Mouse (Mus musculus): ENCODE results near the gene Btn2a2.

The Btn2a2 gene

GRCm38 (mm10) chr13:23521703-23522102 lies 33.0 kb upstream of the Btn2a2 start:
- peak; percentile 79 to 85 for DNase-seq

DNA sequence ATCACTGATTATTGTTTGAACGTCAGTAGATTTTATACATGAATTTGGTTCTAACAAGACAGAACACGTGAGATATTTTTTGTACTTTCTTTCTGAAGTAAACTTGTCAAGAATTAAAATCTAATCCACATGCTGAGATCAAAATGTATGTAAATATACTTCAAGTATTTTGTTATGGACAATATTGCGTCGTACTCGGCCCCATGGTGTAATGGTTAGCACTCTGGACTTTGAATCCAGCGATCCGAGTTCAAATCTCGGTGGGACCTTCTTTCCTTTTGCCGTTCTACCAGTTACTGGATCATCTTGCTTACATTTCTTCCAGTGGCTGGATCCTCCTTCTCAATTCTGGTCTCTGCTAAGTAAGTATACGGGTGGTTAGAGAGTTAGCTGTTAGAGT lies 30.8 kb upstream of the Btn2a2 start:
- peak; percentile 74 to 81 for DNase-seq

DNA sequence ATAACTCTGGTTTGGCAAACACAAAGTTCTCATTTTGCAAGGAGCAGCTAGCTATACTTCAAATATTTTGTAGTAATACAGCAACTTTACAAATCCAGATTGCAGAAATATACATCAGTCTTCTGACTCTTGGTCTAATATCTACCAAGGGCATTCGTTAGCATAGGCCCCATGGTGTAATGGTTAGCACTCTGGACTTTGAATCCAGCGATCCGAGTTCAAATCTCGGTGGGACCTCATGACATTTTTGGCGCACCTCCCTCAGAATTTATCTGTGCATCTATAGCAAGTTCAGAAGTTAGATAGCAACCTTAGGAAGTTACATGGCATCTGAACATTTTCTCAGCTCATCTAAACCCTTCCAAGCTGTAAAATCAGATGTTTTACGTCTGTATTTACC lies 30.2 kb upstream of the Btn2a2 start:
- DNase-seq: peak; percentile 57 to 83

DNA sequence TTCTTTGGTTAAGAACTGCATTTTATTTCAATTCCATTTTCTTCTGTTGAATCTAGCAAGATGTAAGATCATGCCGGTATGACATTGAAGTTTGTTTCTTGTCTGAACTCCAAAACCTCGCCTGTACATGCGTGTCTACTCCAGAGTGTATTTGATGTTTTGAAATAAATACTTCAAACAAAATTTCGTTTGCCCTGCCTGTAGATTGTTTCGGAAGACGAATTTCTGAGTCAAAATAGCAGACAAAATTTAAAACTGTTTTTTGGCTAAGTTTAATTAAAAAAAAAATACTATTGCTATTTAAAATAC lies 29.6 kb upstream of the Btn2a2 start:
- DNase-seq: no peak

DNA sequence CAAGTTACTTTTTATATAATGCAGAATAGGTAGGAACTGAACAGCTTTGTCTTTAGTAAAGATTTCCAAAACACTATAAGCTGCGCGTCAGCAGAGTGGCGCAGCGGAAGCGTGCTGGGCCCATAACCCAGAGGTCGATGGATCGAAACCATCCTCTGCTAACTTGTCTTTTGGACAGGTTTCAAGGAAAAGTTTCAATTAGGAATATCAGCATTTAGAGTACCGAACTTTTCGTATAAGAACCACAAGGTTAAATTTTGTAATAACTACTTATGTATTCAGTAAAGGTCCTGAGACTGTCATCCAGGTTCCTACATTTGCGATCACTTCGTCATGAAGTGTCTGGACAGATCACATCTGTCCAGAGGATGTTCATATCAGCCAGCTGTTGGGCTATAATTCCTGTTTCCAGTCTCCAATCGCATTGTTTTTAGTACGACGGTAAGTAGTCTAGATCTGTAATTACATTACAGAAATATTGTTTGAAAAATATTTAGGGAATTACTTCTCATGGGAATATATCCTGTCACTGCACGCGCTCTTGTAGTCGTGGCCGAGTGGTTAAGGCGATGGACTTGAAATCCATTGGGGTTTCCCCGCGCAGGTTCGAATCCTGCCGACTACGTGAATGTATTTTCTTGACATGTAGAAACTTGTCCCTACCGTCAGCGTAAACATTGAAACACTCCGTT lies 29.1 kb upstream of the Btn2a2 start:
- peak; percentile 89 to 93 for DNase-seq

- peak; percentile 80 to 91 for DNase-seq
Observed at GRCm38 (mm10) chr13:23516822-23517602, 28.4 kb upstream of the Btn2a2 start.

DNA sequence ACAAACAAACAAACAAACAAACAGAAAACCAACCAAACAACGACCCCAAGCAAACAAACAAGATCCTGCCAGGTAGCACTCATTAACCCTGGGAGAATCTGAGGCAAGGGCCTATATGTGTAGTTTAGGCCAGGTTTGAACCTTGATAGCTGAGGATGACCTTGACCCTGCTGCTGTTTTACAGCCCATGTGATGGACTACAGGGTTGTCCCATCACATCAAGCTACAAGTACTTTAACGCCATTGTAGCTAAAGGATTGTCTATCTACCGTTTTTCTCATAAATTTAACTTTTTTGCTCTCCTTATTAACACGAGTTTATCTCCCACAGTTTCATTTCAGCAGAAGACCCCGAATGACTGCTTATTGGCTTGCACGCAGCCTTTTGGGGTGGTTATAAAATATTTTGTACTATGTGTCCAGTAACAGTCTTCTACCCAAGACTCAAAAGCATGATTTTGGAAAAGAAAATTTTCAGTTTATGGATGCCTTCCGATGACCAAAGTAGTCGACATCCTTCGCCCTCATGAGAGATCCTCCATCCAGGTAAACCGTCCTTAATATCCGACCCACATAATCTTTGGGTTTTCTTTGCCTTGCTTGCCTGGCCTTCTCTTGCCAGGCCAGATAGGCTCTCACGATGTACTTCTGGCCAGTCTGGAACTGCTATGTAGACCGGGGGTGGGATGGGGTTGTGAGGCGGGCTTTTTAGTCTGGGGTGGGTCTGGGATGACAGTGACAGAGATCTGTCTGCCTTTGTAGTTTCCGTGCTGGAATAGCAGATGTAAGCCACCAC lies 27.4 kb upstream of the Btn2a2 start:
- no peak for DNase-seq

DNA sequence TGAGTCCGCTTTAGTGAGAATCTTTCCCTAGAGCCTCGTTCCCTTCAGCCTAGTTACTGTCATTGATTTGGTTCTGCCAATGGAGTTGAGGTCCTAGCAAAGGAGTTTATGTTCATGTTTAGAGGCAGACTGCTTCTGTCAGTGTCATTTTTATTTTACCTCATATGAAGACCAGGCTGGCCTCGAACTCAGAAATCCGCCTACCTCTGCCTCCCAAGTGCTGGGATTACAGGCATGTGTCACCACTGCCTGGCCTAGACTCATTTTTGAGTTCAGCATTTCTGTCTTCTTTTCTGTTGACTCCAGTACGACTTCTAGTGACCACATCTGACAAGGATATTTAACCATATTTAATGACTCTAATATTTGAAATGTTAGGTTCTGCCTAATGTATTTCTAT lies 26.6 kb upstream of the Btn2a2 start:
- no peak for DNase-seq

- no peak for DNase-seq
Observed at GRCm38 (mm10) chr13:23513517-23513916, 24.9 kb upstream of the Btn2a2 start.

DNA sequence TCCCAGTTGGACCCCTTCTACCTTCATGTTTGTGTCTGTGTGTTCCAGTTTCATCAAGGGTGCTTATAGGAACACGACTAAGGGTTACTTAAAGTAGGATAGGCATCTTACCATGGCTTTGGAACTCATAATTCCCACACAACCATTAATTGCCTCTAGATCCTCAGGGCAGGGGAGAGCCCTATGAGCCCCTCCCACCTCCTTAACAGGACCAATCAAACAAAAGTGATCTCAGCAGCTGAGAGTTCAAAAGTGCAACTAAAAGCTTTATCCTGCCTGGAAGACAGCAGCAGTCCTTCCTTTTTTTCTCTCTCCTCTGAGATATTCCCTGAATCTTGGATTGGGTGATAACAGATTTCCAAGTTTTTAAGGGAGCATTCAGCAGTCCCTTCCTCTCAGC lies 21.5 kb upstream of the Btn2a2 start:
- DNase-seq: no peak

DNA sequence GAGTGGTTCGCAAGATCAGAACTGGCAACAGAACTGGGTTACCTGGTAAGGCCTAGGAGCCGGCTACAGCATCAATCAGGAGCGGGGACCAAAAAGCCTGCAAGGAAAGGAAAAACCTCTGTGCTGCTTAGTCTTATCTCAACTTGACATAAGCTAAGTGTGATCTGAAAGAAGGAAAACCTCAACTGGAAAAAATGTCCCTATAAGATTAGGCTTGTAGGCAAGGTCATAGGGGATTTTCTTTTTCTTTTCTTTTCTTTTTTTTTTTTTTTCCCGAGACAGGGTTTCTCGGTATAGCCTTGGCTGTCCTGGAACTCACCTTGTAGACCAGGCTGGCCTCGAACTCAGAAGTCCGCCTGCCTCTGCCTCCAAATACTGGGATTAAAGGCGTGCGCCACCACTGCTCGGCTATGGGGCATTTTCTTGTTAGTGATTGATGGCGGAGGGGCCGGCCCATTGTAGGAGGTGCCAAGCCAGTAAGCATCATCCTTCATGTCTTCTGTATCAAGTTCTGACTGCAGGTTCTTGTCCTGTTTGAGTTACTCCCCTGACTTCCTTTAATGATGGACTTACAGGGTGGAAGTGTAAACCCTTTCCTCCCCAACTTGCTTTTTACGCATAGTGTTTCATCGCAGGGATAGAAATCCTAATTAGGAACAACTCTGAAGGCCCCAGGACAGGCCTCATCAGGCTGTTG lies 18.3 kb upstream of the Btn2a2 start:
- no peak for DNase-seq

DNA sequence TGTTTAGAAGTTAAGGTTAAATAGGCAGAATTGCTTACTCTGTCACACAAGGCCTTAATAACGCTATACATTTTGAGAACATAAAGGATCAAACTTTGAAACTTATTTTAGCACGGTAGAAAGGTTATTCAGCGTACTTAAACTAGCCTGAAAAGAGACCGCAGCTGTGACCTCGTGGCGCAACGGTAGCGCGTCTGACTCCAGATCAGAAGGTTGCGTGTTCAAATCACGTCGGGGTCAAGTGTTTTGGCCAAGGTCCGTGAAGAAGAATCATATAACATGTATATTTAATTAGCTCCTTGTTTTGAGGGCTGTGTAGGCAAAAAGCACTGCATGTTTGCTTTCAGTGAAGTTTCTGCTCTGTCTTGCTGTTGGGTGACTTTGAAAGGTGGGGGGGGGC lies 17.7 kb upstream of the Btn2a2 start:
- DNase-seq: no peak

GRCm38 (mm10) chr13:23505662-23506345 lies 17.1 kb upstream of the Btn2a2 start:
- DNase-seq: no peak

DNA sequence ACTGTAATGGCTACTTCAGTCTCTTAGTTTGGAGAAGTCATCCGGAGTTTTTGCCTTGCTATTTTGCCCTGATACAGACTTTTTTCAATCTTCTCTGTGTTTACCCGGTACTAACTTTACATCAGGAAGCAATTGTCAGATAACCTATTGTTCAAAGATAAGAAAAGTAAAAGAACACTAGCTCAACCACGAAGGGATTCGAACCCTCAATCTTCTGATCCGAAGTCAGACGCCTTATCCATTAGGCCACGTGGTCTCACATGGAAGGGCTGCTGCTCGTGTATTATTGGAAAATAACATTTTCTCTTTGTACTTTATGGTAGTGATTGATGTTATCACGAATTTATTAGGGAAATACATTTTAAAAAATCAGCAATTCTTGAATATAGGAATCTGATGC lies 15.1 kb upstream of the Btn2a2 start:
- DNase-seq: peak in 1 of 2 experiments; percentile 37

- DNase-seq: no peak
Observed at GRCm38 (mm10) chr13:23502916-23503315, 14.3 kb upstream of the Btn2a2 start.

GRCm38 (mm10) chr13:23502031-23502567 lies 13.4 kb upstream of the Btn2a2 start:
- DNase-seq: no peak

GRCm38 (mm10) chr13:23501511-23501910 lies 12.9 kb upstream of the Btn2a2 start:
- no peak for DNase-seq

DNA sequence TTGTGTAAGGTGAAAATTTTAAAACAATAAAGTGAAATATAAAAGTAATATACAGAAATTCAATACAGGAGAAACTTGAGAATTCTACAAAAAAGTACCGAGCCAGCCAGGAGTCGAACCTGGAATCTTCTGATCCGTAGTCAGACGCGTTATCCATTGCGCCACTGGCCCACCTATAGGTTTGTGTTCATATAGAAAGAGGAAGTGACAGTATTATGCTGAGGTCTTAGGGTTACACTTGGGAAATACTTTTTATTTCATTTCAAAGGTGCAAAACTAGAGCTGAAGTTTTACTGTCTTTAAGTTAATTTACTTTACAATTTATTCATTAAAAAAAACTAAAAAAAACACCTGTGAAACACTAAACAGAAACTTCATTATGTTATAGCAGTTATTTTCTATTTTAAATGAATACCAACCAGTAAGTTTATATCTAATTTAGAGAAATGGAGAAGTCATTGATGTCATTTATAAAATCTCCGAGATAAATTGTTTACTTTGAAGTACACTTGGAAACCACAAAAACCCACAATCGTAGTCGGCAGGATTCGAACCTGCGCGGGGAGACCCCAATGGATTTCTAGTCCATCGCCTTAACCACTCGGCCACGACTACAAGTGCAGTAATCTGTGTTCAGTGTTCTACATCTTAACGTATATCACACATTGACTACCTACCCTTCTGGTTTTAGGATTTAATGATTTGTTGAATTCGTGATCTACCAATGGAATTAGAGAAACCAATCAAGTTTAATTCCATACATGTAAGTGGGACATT lies 12.0 kb upstream of the Btn2a2 start:
- DNase-seq: peak in 1 of 2 experiments; percentile 20

DNA sequence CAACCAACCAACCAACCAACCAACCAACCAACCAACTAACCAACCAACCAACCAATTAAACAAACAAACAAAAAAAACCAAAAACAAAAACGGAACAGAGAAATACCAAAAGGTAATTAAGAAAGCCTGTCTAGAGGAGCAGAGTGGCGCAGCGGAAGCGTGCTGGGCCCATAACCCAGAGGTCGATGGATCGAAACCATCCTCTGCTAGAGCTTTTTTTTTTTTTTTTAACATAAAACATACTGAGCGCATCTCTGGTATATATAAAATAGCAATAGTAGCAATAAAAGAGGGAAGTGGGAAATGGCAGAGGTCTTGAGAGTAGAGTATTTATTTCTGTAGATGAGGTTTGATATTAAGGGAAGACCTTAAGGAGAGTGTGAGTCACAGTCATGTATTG lies 11.3 kb upstream of the Btn2a2 start:
- DNase-seq: no peak

DNA sequence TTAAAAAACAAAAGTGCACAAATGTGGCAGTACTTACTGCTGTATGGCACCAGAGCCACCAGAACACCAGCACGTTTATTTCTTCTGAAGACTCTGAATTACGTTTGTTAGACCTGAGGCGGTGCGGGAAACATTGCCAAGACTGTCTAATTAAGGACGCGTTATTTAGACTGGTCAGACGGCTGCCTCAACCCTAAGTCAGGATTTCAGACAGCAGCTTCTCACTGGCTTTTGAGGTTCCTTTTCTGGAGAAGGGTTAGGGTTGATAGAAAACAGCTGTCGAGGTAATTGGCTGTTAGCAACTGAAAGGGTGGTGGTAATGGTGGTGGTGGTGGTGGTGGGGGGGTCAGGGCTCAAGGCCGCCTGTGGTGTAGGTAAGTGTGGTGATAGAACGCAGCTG lies 10.0 kb upstream of the Btn2a2 start:
- no peak for DNase-seq

- DNase-seq: no peak
Observed at GRCm38 (mm10) chr13:23497656-23498321, 9.1 kb upstream of the Btn2a2 start.

Data from kidney, postnatal 25 days (tissue).